Mouse (Mus musculus) lung, adult 2 months (tissue): ENCODE results near the gene Nudt14.

Experiments
- CTCF ChIP-seq: fragments of 200-500 bp; IDR thresholded peaks from 2 replicates; pipeline ENCODE4 v1.5.1; 2011; ENCODE audit warnings: mild to moderate bottlenecking, low read length, control low read depth; ENCODE audit not compliant: insufficient read depth
- POLR2A ChIP-seq: fragments of 200-500 bp; IDR thresholded peaks from 2 replicates; pipeline ENCODE4 v1.6.1; 2011; ENCODE audit warnings: low read depth, mild to moderate bottlenecking, control low read depth, low read length, borderline replicate concordance; ENCODE audit errors: extremely low read depth

- TF ChIP-seq CTCF (no peak), POLR2A (no peak)
Observed at GRCm38 (mm10) chr12:112915587-112915986, 26.3 kb downstream of the Nudt14 start.
